Mouse (Mus musculus) gastrocnemius, postnatal 36 days (tissue): ENCODE measurements around the gene Armh3. TPM values are rescaled to one million over a fixed set of nuclear protein-coding genes. Genes with fewer than 3 reads are reported as not detected.

Source experiments
- total RNA-seq, 2 experiments: library from RNA; stranded (reverse); gene quantifications; 2 replicates each; pipeline ENCODE4 v1.2.3; 2021

The Armh3 gene
- total RNA-seq, 2 experiments from 2014 or later = 11.1 to 12.6 TPM

Other genes starting within 250 kb of the Armh3 start
- 10 to 100 TPM; 10.6 to 12.0 TPM for gene Npm3, start 248.9 kb downstream of the Armh3 start, total RNA-seq
- 10 to 100 TPM; 26.2 to 31.1 TPM for gene Mgea5, start 214.7 kb downstream of the Armh3 start, total RNA-seq
- gene Kcnip2, start 182.4 kb downstream of the Armh3 start, total RNA-seq = under 1 TPM; 0.17 to 0.38 TPM
- 1 to 10 TPM; 3.1 to 3.2 TPM for gene Hps6, start 5.0 kb upstream of the Armh3 start, total RNA-seq
- 10 to 100 TPM; 12.2 to 21.8 TPM for gene Pprc1, start 46.4 kb upstream of the Armh3 start, total RNA-seq
- 10 to 100 TPM; 14.1 to 18.1 TPM for gene Ldb1, start 46.7 kb upstream of the Armh3 start, total RNA-seq
- gene Nolc1, start 77.4 kb upstream of the Armh3 start, total RNA-seq = 10 to 100 TPM; 15.7 to 20.4 TPM
- gene Elovl3, start 133.4 kb upstream of the Armh3 start, total RNA-seq = not detected
- 1 to 10 TPM; 5.0 to 9.7 TPM for gene Pitx3, start 149.8 kb upstream of the Armh3 start, total RNA-seq
- 10 to 100 TPM; 42.9 to 48.0 TPM for gene Gbf1, start 154.0 kb upstream of the Armh3 start, total RNA-seq